Mouse (Mus musculus) limb, embryonic 10.5 days (tissue): ENCODE results near the gene Vmn1r228. TPM values are rescaled to one million over a fixed set of nuclear protein-coding genes. Genes with fewer than 3 reads are reported as not detected.

Experiments used
- DNase-seq: peaks from one replicate; pipeline ENCODE4 v3.0.0-alpha.2; 2017; ENCODE audit warnings: low spot score
- H3K27ac ChIP-seq: fragments of 300-500 bp; sonication (generic); 2 replicates; pipeline ENCODE4 v1.5.1; 2016; ENCODE audit warnings: mild to moderate bottlenecking
- H3K27me3 ChIP-seq: fragments of 300-500 bp; sonication (generic); 2 replicates; pipeline ENCODE4 v1.6.1; 2016; ENCODE audit warnings: low read depth, mild to moderate bottlenecking; ENCODE audit not compliant: poor library complexity, severe bottlenecking
- H3K36me3 ChIP-seq: fragments of 300-500 bp; sonication (generic); 2 replicates; pipeline ENCODE4 v1.6.1; 2016; ENCODE audit warnings: mild to moderate bottlenecking, moderate library complexity
- H3K4me1 ChIP-seq: fragments of 300-500 bp; sonication (generic); 2 replicates; pipeline ENCODE4 v1.6.1; 2016
- H3K4me3 ChIP-seq: fragments of 300-500 bp; sonication (generic); 2 replicates; pipeline ENCODE4 v1.5.1; 2016; ENCODE audit warnings: mild to moderate bottlenecking, moderate library complexity
- H3K9me3 ChIP-seq: fragments of 300-500 bp; sonication (generic); replicated peaks from 2 replicates; pipeline ENCODE4 v1.6.1; 2016; ENCODE audit warnings: mild to moderate bottlenecking
- WGBS: fragments of 180-500 bp; shearing (Covaris S2); methylation state at CpG from one replicate; pipeline ENCODE4 v1.1.7; 2016; 5-methylcytosine and 5-hydroxymethylcytosine counted together
- polyA plus RNA-seq: library from polyadenylated mRNA; unstranded; fragments of >200 nt; fragmentation: Nextera tagmentation; extraction: Ambion mirVana; gene quantifications from 2 replicates; pipeline ENCODE4 v1.2.1, GENCODE M21; 2016

The Vmn1r228 gene
- polyA plus RNA-seq: not detected in 2 replicates

- Histone ChIP-seq H3K27ac (no peak within 1 kb of the TSS), H3K4me1 (no peaks in the 10 kb centered on the region), H3K36me3 (no peaks in the 10 kb centered on the region), H3K4me3 (no peak within 1 kb of the TSS), H3K27me3 (no peaks in the 10 kb centered on the region), H3K9me3 (no peaks in the 10 kb centered on the region)
- no peak for DNase-seq
These were observed at the start of gene Vmn1r228 for GRCm38 (mm10) chr17:20786057-20786456. Vmn1r228 (minus strand) TSS chr17:20786157.

GRCm38 (mm10) chr17:20811255-20811654 lies 25.3 kb upstream of the Vmn1r228 start, which contains the start of gene Vmn1r229:
Vmn1r229 (plus strand) TSS chr17:20811555.
- DNase-seq: no peak
- Histone ChIP-seq H3K9me3 (no peaks in the 10 kb centered on the region), H3K4me1 (no peaks in the 10 kb centered on the region), H3K27me3 (no peaks in the 10 kb centered on the region), H3K27ac (no peak within 1 kb of the TSS), H3K4me3 (no peak within 1 kb of the TSS), H3K36me3 (no peaks in the 10 kb centered on the region)
- 67% methylated on average over 1 of the region's 1 CpGs for WGBS

- Histone ChIP-seq H3K27ac (no peak within 1 kb of the TSS), H3K36me3 (no peaks in the 10 kb centered on the region), H3K4me1 (no peaks in the 10 kb centered on the region), H3K4me3 (no peak within 1 kb of the TSS), H3K27me3 (no peaks in the 10 kb centered on the region), H3K9me3 (no peaks in the 10 kb centered on the region)
- 51% methylated on average over 1 of the region's 1 CpGs for WGBS
- no peak for DNase-seq
These were observed 56.4 kb downstream of the Vmn1r228 start, which contains the start of gene Vmn1r227 for GRCm38 (mm10) chr17:20729543-20729942. Vmn1r227 (plus strand) TSS chr17:20729843.

Other genes with a start within 250 kb of the Vmn1r228 start
- gene Vmn2r109, start 221.4 kb downstream of the Vmn1r228 start, polyA plus RNA-seq: not detected in 2 replicates
- not detected in 2 replicates for gene Vmn2r110, start 189.7 kb downstream of the Vmn1r228 start, polyA plus RNA-seq
- gene Fpr-rs3, start 161.3 kb downstream of the Vmn1r228 start, polyA plus RNA-seq: not detected in 2 replicates
- gene Vmn1r226, start 103.3 kb downstream of the Vmn1r228 start, polyA plus RNA-seq: not detected in 2 replicates
- not detected in 2 replicates for gene Vmn1r227, start 56.3 kb downstream of the Vmn1r228 start, polyA plus RNA-seq
- not detected in 2 replicates for gene Vmn1r229, start 25.4 kb upstream of the Vmn1r228 start, polyA plus RNA-seq
- gene Vmn1r230, start 54.3 kb upstream of the Vmn1r228 start, polyA plus RNA-seq: not detected in 2 replicates
- gene Vmn1r231, start 118.9 kb upstream of the Vmn1r228 start, polyA plus RNA-seq: not detected in 2 replicates
- not detected in 2 replicates for gene Vmn1r232, start 133.6 kb upstream of the Vmn1r228 start, polyA plus RNA-seq
- 432 and 440 TPM in 2 replicates for gene Ppp2r1a, start 159.2 kb upstream of the Vmn1r228 start, polyA plus RNA-seq
- gene Vmn1r233, start 210.3 kb upstream of the Vmn1r228 start, polyA plus RNA-seq: not detected in 2 replicates
- 15.1 and 19.1 TPM in 2 replicates for gene Zfp160, start 222.7 kb upstream of the Vmn1r228 start, polyA plus RNA-seq